Mouse (Mus musculus): ENCODE measurements around the gene Olfr1389. TPM values are rescaled to one million over a fixed set of nuclear protein-coding genes. Genes with fewer than 3 reads are reported as not detected.
"Not testable (repeated sequence)": the region's sequence is repeated elsewhere in the genome, so short reads cannot be mapped to it uniquely, and the experiment has no call there.

Gene Olfr1389
- total RNA-seq (2021) = not detected

- no peak for DNase-seq
These were observed at the start of gene Olfr1389 for GRCm38 (mm10) chr11:49422767-49423166. TSS of gene Olfr1389 (plus strand) at chr11:49423067.

GRCm38 (mm10) chr11:49383133-49383532, 39.7 kb upstream of the Olfr1389 start:
- DNase-seq = no peak

- not testable (repeated sequence) for DNase-seq
These were observed 36.7 kb upstream of the Olfr1389 start for GRCm38 (mm10) chr11:49386118-49386517.

GRCm38 (mm10) chr11:49392707-49393106, 30.2 kb upstream of the Olfr1389 start:
- DNase-seq = not testable (repeated sequence)

- no peak for DNase-seq
These were observed 16.1 kb upstream of the Olfr1389 start for GRCm38 (mm10) chr11:49406784-49407183.

GRCm38 (mm10) chr11:49410540-49410939, 12.3 kb upstream of the Olfr1389 start:
- peak; percentile 9 for DNase-seq

- DNase-seq = no peak
These were observed 2.5 kb downstream of the Olfr1389 start for GRCm38 (mm10) chr11:49425257-49425927.

- DNase-seq = no peak
These were observed 6.8 kb downstream of the Olfr1389 start for GRCm38 (mm10) chr11:49429641-49430040.

- peak; percentile 66 for DNase-seq
These were observed 13.5 kb downstream of the Olfr1389 start, which contains the start of gene Olfr1388 for GRCm38 (mm10) chr11:49436411-49436810. TSS of gene Olfr1388 (plus strand) at chr11:49436624.

- DNase-seq = no peak
These were observed 32.2 kb downstream of the Olfr1389 start, which contains the start of gene Olfr1387 for GRCm38 (mm10) chr11:49455043-49455442. TSS of gene Olfr1387 (plus strand) at chr11:49455343.

- DNase-seq = not testable (repeated sequence)
These were observed 41.9 kb downstream of the Olfr1389 start, which contains the start of gene Olfr1386 for GRCm38 (mm10) chr11:49464746-49465145. TSS of gene Olfr1386 (plus strand) at chr11:49465046.

Other genes starting within 250 kb of the Olfr1389 start
- gene Btnl9, start 235.9 kb upstream of the Olfr1389 start, total RNA-seq (2021) = 10 to 100 TPM; 38.4 to 40.3 TPM
- 10 to 100 TPM; 37.2 to 37.7 TPM for gene Zfp62, start 219.8 kb upstream of the Olfr1389 start, total RNA-seq (2021)
- gene Mgat1, start 178.9 kb upstream of the Olfr1389 start, total RNA-seq (2021) = 10 to 100 TPM; 71.2 to 76.7 TPM
- gene Olfr1393, start 144.8 kb upstream of the Olfr1389 start, total RNA-seq (2021) = under 1 TPM; 0.23 to 0.33 TPM
- gene Olfr1392, start 137.8 kb upstream of the Olfr1389 start, total RNA-seq (2021) = under 1 TPM in 1 of 2 experiments, not detected in 1; 0.11 TPM
- not detected for gene Olfr10, start 118.3 kb upstream of the Olfr1389 start, total RNA-seq (2021)
- gene Olfr1391, start 100.3 kb upstream of the Olfr1389 start, total RNA-seq (2021) = not detected
- gene Olfr1390, start 87.9 kb upstream of the Olfr1389 start, total RNA-seq (2021) = not detected
- gene Olfr1388, start 13.6 kb downstream of the Olfr1389 start, total RNA-seq (2021) = not detected
- gene Olfr1387, start 32.3 kb downstream of the Olfr1389 start, total RNA-seq (2021) = not detected
- gene Olfr1386, start 42.0 kb downstream of the Olfr1389 start, total RNA-seq (2021) = not detected
- not detected for gene Olfr1385, start 66.0 kb downstream of the Olfr1389 start, total RNA-seq (2021)
- gene Olfr1384, start 83.7 kb downstream of the Olfr1389 start, total RNA-seq (2021) = not detected
- gene Olfr1383, start 96.6 kb downstream of the Olfr1389 start, total RNA-seq (2021) = under 1 TPM; 0.36 to 0.79 TPM
- gene Olfr1382, start 105.2 kb downstream of the Olfr1389 start, total RNA-seq (2021) = not detected
- gene Olfr1381, start 120.4 kb downstream of the Olfr1389 start, total RNA-seq (2021) = not detected
- gene Olfr1380, start 133.8 kb downstream of the Olfr1389 start, total RNA-seq (2021) = not detected
- gene Flt4, start 186.2 kb downstream of the Olfr1389 start, total RNA-seq (2021) = 10 to 100 TPM; 14.7 to 19.0 TPM
- not detected for gene Scgb3a1, start 240.5 kb downstream of the Olfr1389 start, total RNA-seq (2021)

Measured in heart, postnatal 4 days (tissue).